Mouse (Mus musculus): ENCODE data around the gene Csrp3.

- TF ChIP-seq CTCF (conservative IDR thresholded peaks at IDR 0.05; ENCODE audit: low read length) (no peak), NANOG (IDR thresholded peaks at IDR 0.05; ENCODE audit: borderline replicate concordance, low read length) (no peak), POU5F1 (IDR thresholded peaks at IDR 0.05; ENCODE audit: borderline replicate concordance, low read length) (no peak)
Measured at GRCm38 (mm10) chr7:48861796-48862195, 14.0 kb upstream of the Csrp3 start.
